Mouse (Mus musculus) left cerebral cortex, postnatal 14 days (tissue): ENCODE results near the gene Adamts10. TPM values are rescaled to one million over a fixed set of nuclear protein-coding genes. Genes with fewer than 3 reads are reported as not detected.

ENCODE experiments used
- DNase-seq, 2 experiments: peaks; one replicate each; pipeline ENCODE4 v3.0.0; 2021 to 2022; ENCODE audit warnings: low spot score in 2 of 2, mixed read lengths in 1 of 2
- intact Hi-C: fragments of 180-260 bp; cut with DNase I; formaldehyde crosslinking; loops from one replicate; pipeline ENCODE4 v1.15.1; 2025
- long read RNA-seq, 2 experiments: library from polyadenylated mRNA; stranded (forward); transcript quantifications; one replicate each; pipeline ENCODE4 v2.0.0; 2021
- total RNA-seq, 2 experiments: library from RNA; stranded (reverse); gene quantifications; 2 replicates each; pipeline ENCODE4 v1.2.3; 2021

Adamts10 gene
- total RNA-seq = 10 to 100 TPM; 31.8 to 35.1 TPM
- long read RNA-seq, experiment 1, full-length matches to known transcripts = 2 of 15 reads
- long read RNA-seq, experiment 1, partial matches to known transcripts = 6 of 15 reads
- long read RNA-seq, experiment 1, other reads (novel, unspliced or antisense) = 7 of 15 reads
- long read RNA-seq, experiment 2, partial matches to known transcripts = 4 of 23 reads
- long read RNA-seq, experiment 2, other reads (novel, unspliced or antisense) = 18 of 23 reads

- intact Hi-C loops = no loop called here
- peak; percentile 58 to 61 for DNase-seq
Measured at GRCm38 (mm10) chr17:33523918-33524755, at the start of gene Adamts10. TSS of gene Adamts10 (plus strand) at chr17:33524204.

GRCm38 (mm10) chr17:33484020-33484419 lies 40.0 kb upstream of the Adamts10 start:
- no peak for DNase-seq

GRCm38 (mm10) chr17:33487211-33487610 lies 36.8 kb upstream of the Adamts10 start:
- intact Hi-C loops = no loop called here
- DNase-seq = no peak

More at GRCm38 (mm10) chr17:33484020-33484419, 40.0 kb upstream of the Adamts10 start:
- intact Hi-C loops = no loop called here

- DNase-seq = no peak
- intact Hi-C loops = no loop called here
Measured at GRCm38 (mm10) chr17:33487652-33488051, 36.4 kb upstream of the Adamts10 start.

- no peak for DNase-seq
- intact Hi-C loops = no loop called here
Measured at GRCm38 (mm10) chr17:33491371-33491770, 32.6 kb upstream of the Adamts10 start.

- intact Hi-C loops = no loop called here
- DNase-seq = peak; percentile 8 to 11
Measured at GRCm38 (mm10) chr17:33493065-33493464, 30.9 kb upstream of the Adamts10 start.

GRCm38 (mm10) chr17:33494586-33494985 lies 29.4 kb upstream of the Adamts10 start:
- intact Hi-C loops = no loop called here
- DNase-seq = no peak

- DNase-seq = no peak
- intact Hi-C loops = no loop called here
Measured at GRCm38 (mm10) chr17:33498918-33499317, 25.1 kb upstream of the Adamts10 start.

- intact Hi-C loops = no loop called here
- no peak for DNase-seq
Measured at GRCm38 (mm10) chr17:33508386-33508785, 15.6 kb upstream of the Adamts10 start.

GRCm38 (mm10) chr17:33510172-33510571 lies 13.8 kb upstream of the Adamts10 start:
- no peak for DNase-seq
- intact Hi-C loops = no loop called here

- intact Hi-C loops = no loop called here
- no peak for DNase-seq
Measured at GRCm38 (mm10) chr17:33512441-33513415, 11.3 kb upstream of the Adamts10 start.

GRCm38 (mm10) chr17:33513874-33514273 lies 10.1 kb upstream of the Adamts10 start:
- no peak for DNase-seq

GRCm38 (mm10) chr17:33520366-33520765 lies 3.6 kb upstream of the Adamts10 start:
- no peak for DNase-seq
- intact Hi-C loops = no loop called here

More at GRCm38 (mm10) chr17:33513874-33514273, 10.1 kb upstream of the Adamts10 start:
- intact Hi-C loops = no loop called here

GRCm38 (mm10) chr17:33523431-33523917 lies 530 bp upstream of the Adamts10 start:
- no peak for DNase-seq

GRCm38 (mm10) chr17:33524806-33525373 lies 886 bp downstream of the Adamts10 start:
- intact Hi-C loops = no loop called here
- no peak for DNase-seq

More at GRCm38 (mm10) chr17:33523431-33523917, 530 bp upstream of the Adamts10 start:
- intact Hi-C loops = no loop called here

- intact Hi-C loops = no loop called here
- no peak for DNase-seq
Measured at GRCm38 (mm10) chr17:33526506-33526905, 2.5 kb downstream of the Adamts10 start.

- intact Hi-C loops = loop anchor here (2.0 kb wide), 1 partner anchor 100 kb away; no protein-coding TSS in a partner anchor
- DNase-seq = peak; percentile 40 to 41
Measured at GRCm38 (mm10) chr17:33539106-33539675, 15.2 kb downstream of the Adamts10 start.

- intact Hi-C loops = loop anchor here (2.0 kb wide), 1 partner anchor 101 kb away; no protein-coding TSS in a partner anchor
- no peak for DNase-seq
Measured at GRCm38 (mm10) chr17:33539878-33540277, 15.9 kb downstream of the Adamts10 start.
